Mouse (Mus musculus): ENCODE results near the gene Trp73.

The Trp73 gene

GRCm38 (mm10) chr4:154140182-154140212 is at the start of gene Trp73:
TSS of gene Trp73 (minus strand) at chr4:154140208.
- WGBS = 3% methylated on average over 4 of the region's 4 CpGs

- 73% methylated on average over 8 of the region's 8 CpGs for WGBS
Observed at GRCm38 (mm10) chr4:154188948-154189347, 48.9 kb upstream of the Trp73 start.

- 72% methylated on average over 11 of the region's 11 CpGs for WGBS
Observed at GRCm38 (mm10) chr4:154186002-154186537, 46.1 kb upstream of the Trp73 start.

GRCm38 (mm10) chr4:154185001-154185400 is 45.0 kb upstream of the Trp73 start:
- 67% methylated on average over 5 of the region's 5 CpGs for WGBS

GRCm38 (mm10) chr4:154183566-154183965 is 43.6 kb upstream of the Trp73 start:
- WGBS = 59% methylated on average over 5 of the region's 5 CpGs

- 76% methylated on average over 7 of the region's 7 CpGs for WGBS
Observed at GRCm38 (mm10) chr4:154181001-154181400, 41.0 kb upstream of the Trp73 start.

- WGBS = 77% methylated on average over 8 of the region's 8 CpGs
Observed at GRCm38 (mm10) chr4:154177257-154177656, 37.2 kb upstream of the Trp73 start.

GRCm38 (mm10) chr4:154171931-154172604 is 32.1 kb upstream of the Trp73 start:
- 54% methylated on average over 13 of the region's 13 CpGs for WGBS

GRCm38 (mm10) chr4:154171151-154171930 is 31.3 kb upstream of the Trp73 start:
- 8% methylated on average over 37 of the region's 37 CpGs for WGBS

- WGBS = under 1% methylated on average over 60 of the region's 61 CpGs
Observed at GRCm38 (mm10) chr4:154170506-154171150, 30.6 kb upstream of the Trp73 start, which contains the start of gene Megf6. TSS of gene Megf6 (plus strand) at chr4:154170730.

GRCm38 (mm10) chr4:154170021-154170420 is 30.0 kb upstream of the Trp73 start:
- 6% methylated on average over 15 of the region's 15 CpGs for WGBS

- WGBS = 32% methylated on average over 5 of the region's 5 CpGs
Observed at GRCm38 (mm10) chr4:154167053-154167452, 27.0 kb upstream of the Trp73 start.

GRCm38 (mm10) chr4:154163296-154163695 is 23.3 kb upstream of the Trp73 start:
- 10% methylated on average over 7 of the region's 7 CpGs for WGBS

- WGBS = under 1% methylated on average over 75 of the region's 75 CpGs
Observed at GRCm38 (mm10) chr4:154160538-154161390, 20.8 kb upstream of the Trp73 start, which contains the start of gene Tprgl. TSS of gene Tprgl (minus strand) at chr4:154160666.

- under 1% methylated on average over 46 of the region's 47 CpGs for WGBS
Observed at GRCm38 (mm10) chr4:154159961-154160537, 20.0 kb upstream of the Trp73 start.

- 12% methylated on average over 6 of the region's 6 CpGs for WGBS
Observed at GRCm38 (mm10) chr4:154159002-154159401, 19.0 kb upstream of the Trp73 start.

GRCm38 (mm10) chr4:154157970-154158662 is 18.1 kb upstream of the Trp73 start:
- 62% methylated on average over 14 of the region's 14 CpGs for WGBS

- WGBS = 75% methylated on average over 7 of the region's 7 CpGs
Observed at GRCm38 (mm10) chr4:154156050-154156449, 16.0 kb upstream of the Trp73 start.

- WGBS = 73% methylated on average over 11 of the region's 11 CpGs
Observed at GRCm38 (mm10) chr4:154154104-154154503, 14.1 kb upstream of the Trp73 start.

GRCm38 (mm10) chr4:154146342-154146741 is 6.3 kb upstream of the Trp73 start:
- WGBS = 56% methylated on average over 10 of the region's 10 CpGs

GRCm38 (mm10) chr4:154144712-154145111 is 4.7 kb upstream of the Trp73 start:
- WGBS = 86% methylated on average over 3 of the region's 3 CpGs
